20 mouse cellular contexts compared by ENCODE assay signal in the genomic region with DNA sequence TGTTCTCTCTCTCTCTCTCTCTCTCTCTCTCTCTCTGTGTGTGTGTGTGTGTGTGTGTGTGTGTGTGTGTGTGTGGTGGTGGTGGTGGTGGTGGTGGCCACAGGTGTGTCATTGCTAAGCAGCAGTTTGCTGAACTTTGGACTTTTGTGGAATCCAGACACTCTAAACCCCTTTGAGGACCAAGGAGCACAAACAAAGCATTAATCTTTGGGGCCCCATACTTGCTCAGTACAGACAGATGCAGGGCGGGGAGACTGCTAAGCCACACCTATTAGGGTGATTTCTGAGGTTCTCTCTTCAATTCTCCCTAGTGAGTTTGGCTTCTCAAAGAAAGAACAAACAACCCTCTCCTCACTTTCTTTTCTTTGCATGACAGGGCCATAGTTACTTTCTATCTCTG.
DNase-seq lines count a peak whose midpoint lies in the region; ATAC-seq and TF ChIP-seq lines count a peak whose summit lies in the region.
"Had no signal": no experiment of that assay in that cellular context is flagged by ENCODE, and none has a peak within 500 bp of the region (broad histone marks: within the 10 kb centered on the region; RNA-seq: fewer than 3 reads in every experiment).

No protein-coding gene starts in this region.

- no peak for ATAC-seq in lung, embryonic 15.5 days (ENCODE audit: borderline replicate concordance, extremely low read depth, low FRiP score, low TSS enrichment)
- no peak for ATAC-seq in lung, postnatal 0 days
- peak; percentile 95 for ATAC-seq in intestine, embryonic 16.5 days
- peak; percentile 89 for ATAC-seq in stomach, embryonic 16.5 days (ENCODE audit: insufficient read depth, low FRiP score)
- ATAC-seq in midbrain, embryonic 15.5 days (replicated peaks): no peak
- ATAC-seq: activated CD4-positive, CD25-positive, alpha-beta regulatory T cell, adult 4 months; liver, embryonic 12.5 days had no signal

- no peaks in the 10 kb centered on the region for H3K27me3 ChIP-seq in lung, embryonic 15.5 days
- H3K27me3 ChIP-seq in lung, postnatal 0 days (replicated peaks; ENCODE audit: insufficient read depth, low read length): no peaks in the 10 kb centered on the region
- H3K27me3 ChIP-seq in embryonic facial prominence, embryonic 10.5 days (replicated peaks; ENCODE audit: low read depth, poor library complexity, severe bottlenecking): no peaks in the 10 kb centered on the region
- no peaks in the 10 kb centered on the region for H3K27me3 ChIP-seq in intestine, embryonic 16.5 days (replicated peaks; ENCODE audit: control insufficient read depth, insufficient read depth, low read length)
- no peaks in the 10 kb centered on the region for H3K27me3 ChIP-seq in stomach, embryonic 16.5 days (ENCODE audit: control insufficient read depth, insufficient read depth, low read length)
- no peaks in the 10 kb centered on the region for H3K27me3 ChIP-seq in midbrain, embryonic 15.5 days (replicated peaks)
- H3K27me3 ChIP-seq: CH12.LX; embryonic facial prominence, embryonic 15.5 days; forebrain, embryonic 12.5 days; heart, embryonic 15.5 days; hindbrain, embryonic 15.5 days; liver, embryonic 12.5 days had no signal

- WGBS in lung, embryonic 15.5 days: 33% methylated on average over 1 of the region's 1 CpGs
- 61% methylated on average over 1 of the region's 1 CpGs for WGBS in lung, postnatal 0 days
- WGBS in embryonic facial prominence, embryonic 10.5 days: 59% methylated on average over 1 of the region's 1 CpGs
- WGBS in intestine, embryonic 16.5 days: 20% methylated on average over 1 of the region's 1 CpGs
- WGBS in stomach, embryonic 16.5 days: 21% methylated on average over 1 of the region's 1 CpGs
- WGBS in midbrain, embryonic 15.5 days: 30% methylated on average over 1 of the region's 1 CpGs

- no peak for TF ChIP-seq EP300 in lung, postnatal 0 days (IDR thresholded peaks at IDR 0.05)

- H3K9ac ChIP-seq in lung, embryonic 15.5 days: no peak overlapping the region
- H3K9ac ChIP-seq in lung, postnatal 0 days (replicated peaks; ENCODE audit: low read depth): no peak overlapping the region
- no peak overlapping the region for H3K9ac ChIP-seq in intestine, embryonic 16.5 days (ENCODE audit: low read depth, low read length)
- no peak overlapping the region for H3K9ac ChIP-seq in stomach, embryonic 16.5 days (ENCODE audit: low read length)
- H3K9ac ChIP-seq in midbrain, embryonic 15.5 days: no peak overlapping the region
- H3K9ac ChIP-seq: embryonic facial prominence, embryonic 15.5 days; forebrain, embryonic 12.5 days; heart, embryonic 15.5 days; hindbrain, embryonic 15.5 days; liver, embryonic 12.5 days had no signal

- DNase-seq in lung, postnatal 0 days (ENCODE audit: low spot score): no peak
- DNase-seq in embryonic facial prominence, embryonic 10.5 days (ENCODE audit: low spot score): no peak
- DNase-seq in B cell, adult 2 months: no peak
- no peak for DNase-seq in liver
- DNase-seq: adrenal gland, postnatal 25 days; cerebellum, adult 8-10 months; lung, postnatal 10 days; thymus, adult 2 months had no signal

- no peaks in the 10 kb centered on the region for H3K36me3 ChIP-seq in lung, embryonic 15.5 days
- H3K36me3 ChIP-seq in lung, postnatal 0 days (ENCODE audit: insufficient read depth, low read length): no peaks in the 10 kb centered on the region
- no peaks in the 10 kb centered on the region for H3K36me3 ChIP-seq in embryonic facial prominence, embryonic 10.5 days (replicated peaks)
- no peaks in the 10 kb centered on the region for H3K36me3 ChIP-seq in intestine, embryonic 16.5 days (ENCODE audit: control insufficient read depth, insufficient read depth, low read length)
- no peaks in the 10 kb centered on the region for H3K36me3 ChIP-seq in stomach, embryonic 16.5 days (ENCODE audit: control insufficient read depth, insufficient read depth, low read length)
- no peaks in the 10 kb centered on the region for H3K36me3 ChIP-seq in midbrain, embryonic 15.5 days (replicated peaks)
- H3K36me3 ChIP-seq: embryonic facial prominence, embryonic 15.5 days; forebrain, embryonic 12.5 days; heart, embryonic 15.5 days; hindbrain, embryonic 15.5 days; liver, embryonic 12.5 days had no signal

- TF ChIP-seq CTCF in lung, postnatal 0 days (IDR thresholded peaks at IDR 0.05): no peak

- no peak overlapping the region for H3K4me3 ChIP-seq in lung, embryonic 15.5 days
- H3K4me3 ChIP-seq in lung, postnatal 0 days (ENCODE audit: low read depth, low read length): no peak overlapping the region
- H3K4me3 ChIP-seq in embryonic facial prominence, embryonic 10.5 days: no peak overlapping the region
- no peak overlapping the region for H3K4me3 ChIP-seq in intestine, embryonic 16.5 days (ENCODE audit: low read length)
- H3K4me3 ChIP-seq in stomach, embryonic 16.5 days (replicated peaks; ENCODE audit: low read length): no peak overlapping the region
- H3K4me3 ChIP-seq in midbrain, embryonic 15.5 days: no peak overlapping the region
- H3K4me3 ChIP-seq: embryonic facial prominence, embryonic 15.5 days; forebrain, embryonic 12.5 days; heart, embryonic 15.5 days; hindbrain, embryonic 15.5 days; liver, embryonic 12.5 days; myocyte had no signal

- H3K27ac ChIP-seq in lung, embryonic 15.5 days: peak overlapping the region; percentile 39
- no peak overlapping the region for H3K27ac ChIP-seq in lung, postnatal 0 days (ENCODE audit: low read length)
- H3K27ac ChIP-seq in embryonic facial prominence, embryonic 10.5 days (replicated peaks): peak overlapping the region; percentile 82
- peak overlapping the region; percentile 87 for H3K27ac ChIP-seq in intestine, embryonic 16.5 days (ENCODE audit: low read length)
- H3K27ac ChIP-seq in stomach, embryonic 16.5 days (ENCODE audit: low read length): peak overlapping the region; percentile 87
- H3K27ac ChIP-seq in midbrain, embryonic 15.5 days: no peak overlapping the region
- H3K27ac ChIP-seq: heart, embryonic 15.5 days; hindbrain, embryonic 15.5 days; liver, embryonic 12.5 days had no signal

- H3K4me2 ChIP-seq in lung, embryonic 15.5 days: no peak overlapping the region
- H3K4me2 ChIP-seq in lung, postnatal 0 days (replicated peaks; ENCODE audit: low read depth, low read length): no peak overlapping the region
- peak overlapping the region; percentile 11; the same call in 1 of the 2 replicates for H3K4me2 ChIP-seq in intestine, embryonic 16.5 days (ENCODE audit: low read depth, low read length)
- H3K4me2 ChIP-seq in stomach, embryonic 16.5 days (ENCODE audit: low read depth, low read length): no peak overlapping the region
- H3K4me2 ChIP-seq in midbrain, embryonic 15.5 days: no peak overlapping the region
- H3K4me2 ChIP-seq: embryonic facial prominence, embryonic 15.5 days; forebrain, embryonic 12.5 days; heart, embryonic 15.5 days; hindbrain, embryonic 15.5 days; liver, embryonic 12.5 days had no signal

- H3K9me3 ChIP-seq in lung, embryonic 15.5 days: no peaks in the 10 kb centered on the region
- H3K9me3 ChIP-seq in lung, postnatal 0 days (ENCODE audit: low read length): no peaks in the 10 kb centered on the region
- H3K9me3 ChIP-seq in embryonic facial prominence, embryonic 10.5 days: no peaks in the 10 kb centered on the region
- H3K9me3 ChIP-seq in intestine, embryonic 16.5 days (ENCODE audit: control insufficient read depth, low read length): no peaks in the 10 kb centered on the region
- H3K9me3 ChIP-seq in stomach, embryonic 16.5 days (replicated peaks; ENCODE audit: control insufficient read depth, low read length): no peaks in the 10 kb centered on the region
- H3K9me3 ChIP-seq in midbrain, embryonic 15.5 days: no peaks in the 10 kb centered on the region
- H3K9me3 ChIP-seq: embryonic facial prominence, embryonic 15.5 days; forebrain, embryonic 12.5 days; heart, embryonic 15.5 days; hindbrain, embryonic 15.5 days; liver, embryonic 12.5 days had no signal

- peaks cover 41% of the 10 kb centered on the region for H3K4me1 ChIP-seq in lung, embryonic 15.5 days
- H3K4me1 ChIP-seq in lung, postnatal 0 days (ENCODE audit: insufficient read depth, low read depth, low read length): peaks cover 13% of the 10 kb centered on the region; the same call in 1 of the 2 replicates
- H3K4me1 ChIP-seq in embryonic facial prominence, embryonic 10.5 days: peaks cover 52% of the 10 kb centered on the region
- H3K4me1 ChIP-seq in intestine, embryonic 16.5 days (ENCODE audit: control insufficient read depth, insufficient read depth, low read length): peaks cover 44% of the 10 kb centered on the region
- H3K4me1 ChIP-seq in stomach, embryonic 16.5 days (ENCODE audit: control insufficient read depth, insufficient read depth, low read length): peaks cover 42% of the 10 kb centered on the region
- H3K4me1 ChIP-seq in midbrain, embryonic 15.5 days: no peaks in the 10 kb centered on the region
- H3K4me1 ChIP-seq: hindbrain, embryonic 15.5 days had no signal

Comparison
In these comparisons a context has a peak if more than half of its experiments do, and no peak if none do; other contexts are left out.
1. H3K27ac ChIP-seq: peak in lung, embryonic 15.5 days (single experiment), embryonic facial prominence, embryonic 10.5 days (single experiment), intestine, embryonic 16.5 days (single experiment) and stomach, embryonic 16.5 days (single experiment); none in lung, postnatal 0 days (single experiment) and midbrain, embryonic 15.5 days (single experiment).
2. ATAC-seq: peak in intestine, embryonic 16.5 days (single experiment) and stomach, embryonic 16.5 days (single experiment); none in lung, embryonic 15.5 days (single experiment), lung, postnatal 0 days (single experiment) and midbrain, embryonic 15.5 days (single experiment).